Mouse (Mus musculus): Measurements from ENCODE around the gene Nppa.

GRCm38 (mm10) chr4:148046450-148047031 lies 46.0 kb downstream of the Nppa start:
- TF ChIP-seq CTCF (IDR thresholded peaks at IDR 0.05; ENCODE audit: low read depth, low read length) (no peak), EP300 (IDR thresholded peaks at IDR 0.05; ENCODE audit: insufficient read depth, low read depth, low read length) (no peak), POLR2A (IDR thresholded peaks at IDR 0.05; ENCODE audit: insufficient read depth, low read length) (no peak)
